Mouse (Mus musculus) MEL (cell line): ENCODE results near the gene Mtx1. TPM values are rescaled to one million over a fixed set of nuclear protein-coding genes. Genes with fewer than 3 reads are reported as not detected.

Experiments
- DNase-seq: peaks from one replicate; pipeline ENCODE4 v3.0.0; 2011; ENCODE audit warnings: low read depth, low spot score
- H3K27ac ChIP-seq: 2 replicates; pipeline ENCODE4 v1.5.1; 2012; ENCODE audit warnings: low read depth, mild to moderate bottlenecking, control low read depth, low read length, moderate library complexity; ENCODE audit not compliant: control insufficient read depth
- H3K27me3 ChIP-seq, 2 experiments: fragments of 150-350 bp in 1 of 2; sonication (generic) in 1 of 2; 2 replicates each; pipeline ENCODE4 v1.6.1; 2012; ENCODE audit warnings: low read length in 2 of 2, mild to moderate bottlenecking in 2 of 2, improper control_type of control experiment in 1 of 2, moderate library complexity in 1 of 2; ENCODE audit not compliant: insufficient read depth in 2 of 2, control insufficient read depth in 1 of 2
- H3K36me3 ChIP-seq, 2 experiments: 2 replicates each; pipeline ENCODE4 v1.6.1; 2012 to 2014; ENCODE audit warnings: low read length in 2 of 2, improper control_type of control experiment in 1 of 2, inconsistent platforms in 1 of 2, mild to moderate bottlenecking in 1 of 2; ENCODE audit not compliant: insufficient read depth in 2 of 2, control insufficient read depth in 1 of 2
- H3K4me1 ChIP-seq, 2 experiments: fragments of 150-350 bp in 1 of 2; sonication (generic) in 1 of 2; 2 replicates each; pipeline ENCODE4 v1.6.1; 2012; ENCODE audit warnings: low read length in 2 of 2, improper control_type of control experiment in 1 of 2, mild to moderate bottlenecking in 1 of 2; ENCODE audit not compliant: insufficient read depth in 2 of 2, control insufficient read depth in 1 of 2
- H3K4me3 ChIP-seq, 2 experiments: fragments of 150-350 bp in 1 of 2; sonication (generic) in 1 of 2; 2 replicates each; pipeline ENCODE4 v1.5.1; 2012; ENCODE audit warnings: low read depth in 2 of 2, low read length in 2 of 2, mild to moderate bottlenecking in 2 of 2, moderate library complexity in 2 of 2, control low read depth in 1 of 2, improper control_type of control experiment in 1 of 2; ENCODE audit not compliant: control insufficient read depth in 1 of 2, insufficient read depth in 1 of 2
- H3K79me2 ChIP-seq: 2 replicates; pipeline ENCODE4 v1.6.1; 2012; ENCODE audit warnings: mild to moderate bottlenecking, low read length, moderate library complexity; ENCODE audit not compliant: control insufficient read depth, poor library complexity, insufficient read depth
- H3K9ac ChIP-seq: 2 replicates; pipeline ENCODE4 v1.6.1; 2012; ENCODE audit warnings: low read depth, mild to moderate bottlenecking, control low read depth, low read length, moderate library complexity; ENCODE audit not compliant: control insufficient read depth, poor library complexity, severe bottlenecking
- H3K9me3 ChIP-seq: fragments of 150-350 bp; sonication (generic); replicated peaks from 2 replicates; pipeline ENCODE4 v1.6.1; 2012; ENCODE audit warnings: mild to moderate bottlenecking, low read length, improper control_type of control experiment, moderate library complexity; ENCODE audit not compliant: insufficient read depth
- BHLHE40 ChIP-seq: IDR thresholded peaks from 2 replicates; pipeline ENCODE4 v1.6.1; 2012; ENCODE audit warnings: low read depth, mild to moderate bottlenecking, inconsistent platforms, low read length, improper control_type of control experiment, borderline replicate concordance
- CHD1 ChIP-seq: IDR thresholded peaks from 2 replicates; pipeline ENCODE4 v1.6.1; 2012; ENCODE audit warnings: low read depth, mild to moderate bottlenecking, inconsistent platforms, low read length, improper control_type of control experiment
- CTCF ChIP-seq, 3 experiments: IDR thresholded peaks in 2 of 3; conservative IDR thresholded peaks in 1 of 3; 2 replicates each; pipeline ENCODE4 v1.5.1; 2011 to 2012; ENCODE audit warnings: low read length in 3 of 3, low read depth in 2 of 3, mild to moderate bottlenecking in 2 of 3, improper control_type of control experiment in 1 of 3, inconsistent platforms in 1 of 3, mixed read lengths in 1 of 3, moderate library complexity in 1 of 3; ENCODE audit not compliant: control insufficient read depth in 1 of 3, insufficient read depth in 1 of 3, poor library complexity in 1 of 3, severe bottlenecking in 1 of 3
- EP300 ChIP-seq, 2 experiments: IDR thresholded peaks; 2 replicates each; pipeline ENCODE4 v1.6.1; 2011; ENCODE audit warnings: improper control_type of control experiment in 2 of 2, low read length in 2 of 2, low read depth in 1 of 2, mild to moderate bottlenecking in 1 of 2
- ETS1 ChIP-seq: IDR thresholded peaks from 2 replicates; pipeline ENCODE4 v1.6.1; 2012; ENCODE audit warnings: low read depth, mild to moderate bottlenecking, inconsistent platforms, low read length, improper control_type of control experiment, moderate library complexity
- HCFC1 ChIP-seq: IDR thresholded peaks from 2 replicates; pipeline ENCODE4 v1.6.1; 2012; ENCODE audit warnings: low read depth, mild to moderate bottlenecking, inconsistent platforms, low read length, improper control_type of control experiment, moderate library complexity
- KAT2A ChIP-seq: conservative IDR thresholded peaks from 2 replicates; pipeline ENCODE4 v1.6.1; 2012; ENCODE audit warnings: low read depth, low read length, improper control_type of control experiment, inconsistent platforms
- MAX ChIP-seq: IDR thresholded peaks from 2 replicates; pipeline ENCODE4 v1.6.1; 2011; ENCODE audit warnings: low read length, improper control_type of control experiment
- POLR2A ChIP-seq, 2 experiments: IDR thresholded peaks; 2 replicates each; pipeline ENCODE4 v1.6.1; 2011 to 2012; ENCODE audit warnings: low read length in 2 of 2, mild to moderate bottlenecking in 2 of 2, control low read depth in 1 of 2, improper control_type of control experiment in 1 of 2, low read depth in 1 of 2, moderate library complexity in 1 of 2; ENCODE audit not compliant: control insufficient read depth in 1 of 2, insufficient read depth in 1 of 2, poor library complexity in 1 of 2
- ZMIZ1 ChIP-seq: IDR thresholded peaks from 2 replicates; pipeline ENCODE4 v1.6.1; 2012; ENCODE audit warnings: low read depth, mild to moderate bottlenecking, inconsistent platforms, low read length, improper control_type of control experiment, moderate library complexity
- polyA plus RNA-seq, 2 experiments: library from polyadenylated mRNA; stranded (reverse) in 1 of 2; unstranded in 1 of 2; fragments of >175 nt in 1 of 2; fragments of >200 nt in 1 of 2; gene quantifications; 2 replicates each; pipeline versions ENCODE4 v1.2.1 to v1.2.4; 2012; ENCODE audit warnings: low replicate concordance in 2 of 2, low read depth in 1 of 2; ENCODE audit not compliant: insufficient read length in 2 of 2, insufficient read depth in 1 of 2, missing spikeins in 1 of 2
- total RNA-seq: library from RNA; depleted of rRNA; stranded (reverse); fragments of 300-350 nt; gene quantifications from 2 replicates; pipeline ENCODE4 v1.2.3, GENCODE M21; 2012

The Mtx1 gene
- total and polyA plus RNA-seq, 3 experiments = 314 to 369 TPM; not detected in 1

DNA sequence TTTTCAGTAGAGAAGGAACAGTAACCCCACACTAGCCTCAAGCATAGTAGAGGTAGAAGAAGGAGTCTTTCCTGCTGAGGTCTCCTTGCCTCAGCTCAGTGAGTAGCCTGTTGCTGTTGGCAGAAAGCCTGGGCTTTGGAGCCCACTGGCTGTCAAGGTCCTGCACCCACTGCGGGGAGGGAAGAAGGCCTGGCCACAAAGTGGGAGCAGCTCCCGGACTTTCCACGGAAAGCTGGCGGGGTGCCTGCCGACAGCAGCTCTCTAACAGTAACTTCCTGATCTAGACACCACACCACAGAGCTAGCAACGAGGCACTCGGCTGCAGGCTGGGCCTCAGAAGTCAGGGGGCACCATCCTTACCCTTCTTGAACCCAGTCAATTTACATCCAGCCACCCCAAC is 16.2 kb downstream of the Mtx1 start:
- H3K27ac ChIP-seq = no peak overlapping the region
- H3K4me3 ChIP-seq = no peak overlapping the region

DNA sequence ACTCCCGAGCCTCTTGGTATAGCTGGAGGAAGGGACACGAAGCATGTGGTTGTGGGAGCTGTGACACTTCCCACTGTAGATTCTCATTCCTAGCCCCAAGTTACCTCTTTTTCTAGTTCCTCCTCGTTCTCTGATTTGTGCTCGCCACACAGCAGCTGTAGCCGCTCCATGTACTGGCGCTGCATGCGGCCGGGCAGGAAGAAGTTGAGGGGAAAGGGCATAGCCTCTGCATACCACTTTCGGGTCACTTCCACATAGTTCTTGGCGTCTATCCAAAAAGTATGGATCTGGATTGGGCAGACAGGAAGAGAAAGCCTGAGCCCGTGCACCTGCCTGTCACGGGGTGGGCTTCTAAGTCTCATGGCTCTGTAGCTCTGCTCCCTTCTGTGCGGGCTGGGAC is 16.7 kb downstream of the Mtx1 start:
- Histone ChIP-seq H3K4me3 (no peak overlapping the region), H3K4me1 (peaks cover under 1 to 11% of the 10 kb centered on the region in 2 experiments; a peak in 3 of 4 replicates), H3K9ac (no peak overlapping the region), H3K36me3 (peaks cover 0 to 6% of the 10 kb centered on the region in 2 experiments; a peak in 3 of 4 replicates), H3K79me2 (peaks cover 10% of the 10 kb centered on the region), H3K9me3 (no peaks in the 10 kb centered on the region), H3K27me3 (no peaks in the 10 kb centered on the region), H3K27ac (no peak overlapping the region)
- no peak for TF ChIP-seq ZMIZ1
- no peak for TF ChIP-seq CTCF (IDR thresholded peaks at IDR 0.05 in 2 of 3, conservative IDR thresholded peaks at IDR 0.05 in 1 of 3; ENCODE audit: control insufficient read depth in 1 of 3, insufficient read depth in 1 of 3, low read depth in 2 of 3, low read length in 3 of 3, poor library complexity in 1 of 3, severe bottlenecking in 1 of 3)
- no peak for TF ChIP-seq CHD1
- no peak for TF ChIP-seq HCFC1
- TF ChIP-seq MAX = no peak
- TF ChIP-seq BHLHE40 = no peak
- no peak for TF ChIP-seq EP300 (IDR thresholded peaks at IDR 0.05; ENCODE audit: low read depth in 1 of 2, low read length in 2 of 2)
- DNase-seq = no peak

More for the DNA sequence above, 16.2 kb downstream of the Mtx1 start:
- Histone ChIP-seq H3K4me1 (peaks cover 2 to 14% of the 10 kb centered on the region in 2 experiments; a peak in 3 of 4 replicates), H3K27me3 (no peaks in the 10 kb centered on the region), H3K9me3 (no peaks in the 10 kb centered on the region)
- no peak for TF ChIP-seq MAX
- TF ChIP-seq KAT2A = no peak
- TF ChIP-seq ETS1 = no peak
- TF ChIP-seq, all 39 proteins: peak for 0
- no peak overlapping the region for H3K9ac ChIP-seq
- H3K36me3 ChIP-seq = peaks cover 0 to 9% of the 10 kb centered on the region in 2 experiments; a peak in 3 of 4 replicates
- no peak for DNase-seq
- H3K79me2 ChIP-seq = peaks cover 10% of the 10 kb centered on the region

DNA sequence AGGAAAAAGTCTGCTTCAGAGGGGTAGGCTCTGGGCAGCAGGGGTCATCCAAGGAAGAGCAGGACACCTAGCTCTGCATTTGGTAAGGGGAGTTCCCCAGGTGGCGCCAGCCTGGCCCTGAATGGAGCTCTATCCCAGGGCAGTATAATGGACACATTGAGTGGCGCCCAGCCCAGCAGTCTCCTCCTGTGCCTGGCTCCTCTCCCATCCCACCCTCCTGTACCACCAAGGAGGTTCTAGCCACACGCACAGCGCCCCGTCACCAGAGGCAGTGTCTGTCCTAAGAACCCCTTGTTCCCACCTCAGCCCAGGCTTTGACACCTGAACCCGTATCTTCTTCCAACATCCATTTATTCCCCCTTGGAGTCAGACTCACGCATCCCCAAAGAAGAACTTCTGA is 17.2 kb downstream of the Mtx1 start:
- peaks cover 10% of the 10 kb centered on the region for H3K79me2 ChIP-seq
- H3K4me3 ChIP-seq = no peak overlapping the region
- H3K9me3 ChIP-seq = no peaks in the 10 kb centered on the region
- TF ChIP-seq POLR2A (IDR thresholded peaks at IDR 0.05; ENCODE audit: control insufficient read depth in 1 of 2, insufficient read depth in 1 of 2, low read depth in 1 of 2, low read length in 2 of 2, poor library complexity in 1 of 2) = peak in 1 of 2 experiments; percentile 44; a peak in 1 of 4 replicates
- TF ChIP-seq EP300 (IDR thresholded peaks at IDR 0.05; ENCODE audit: low read depth in 1 of 2, low read length in 2 of 2) = no peak
- no peak overlapping the region for H3K9ac ChIP-seq
- no peak overlapping the region for H3K27ac ChIP-seq
- no peak for DNase-seq
- peaks cover 0 to 5% of the 10 kb centered on the region in 2 experiments; a peak in 3 of 4 replicates for H3K36me3 ChIP-seq
- no peaks in the 10 kb centered on the region for H3K27me3 ChIP-seq
- H3K4me1 ChIP-seq = peaks cover 0 to 8% of the 10 kb centered on the region in 2 experiments; a peak in 3 of 4 replicates
